Mouse (Mus musculus) mouse trophoblast stem cell (cell line): ENCODE measurements around the gene Il4i1.

Source experiments
- in situ Hi-C, 2 experiments: fragments of 300-500 bp; cut with MseI, MboI; formaldehyde crosslinking; loops; 2 replicates in 1 of 2; 3 replicates in 1 of 2; pipeline ENCODE4 v1.15.1; 2025

The Il4i1 gene

DNA sequence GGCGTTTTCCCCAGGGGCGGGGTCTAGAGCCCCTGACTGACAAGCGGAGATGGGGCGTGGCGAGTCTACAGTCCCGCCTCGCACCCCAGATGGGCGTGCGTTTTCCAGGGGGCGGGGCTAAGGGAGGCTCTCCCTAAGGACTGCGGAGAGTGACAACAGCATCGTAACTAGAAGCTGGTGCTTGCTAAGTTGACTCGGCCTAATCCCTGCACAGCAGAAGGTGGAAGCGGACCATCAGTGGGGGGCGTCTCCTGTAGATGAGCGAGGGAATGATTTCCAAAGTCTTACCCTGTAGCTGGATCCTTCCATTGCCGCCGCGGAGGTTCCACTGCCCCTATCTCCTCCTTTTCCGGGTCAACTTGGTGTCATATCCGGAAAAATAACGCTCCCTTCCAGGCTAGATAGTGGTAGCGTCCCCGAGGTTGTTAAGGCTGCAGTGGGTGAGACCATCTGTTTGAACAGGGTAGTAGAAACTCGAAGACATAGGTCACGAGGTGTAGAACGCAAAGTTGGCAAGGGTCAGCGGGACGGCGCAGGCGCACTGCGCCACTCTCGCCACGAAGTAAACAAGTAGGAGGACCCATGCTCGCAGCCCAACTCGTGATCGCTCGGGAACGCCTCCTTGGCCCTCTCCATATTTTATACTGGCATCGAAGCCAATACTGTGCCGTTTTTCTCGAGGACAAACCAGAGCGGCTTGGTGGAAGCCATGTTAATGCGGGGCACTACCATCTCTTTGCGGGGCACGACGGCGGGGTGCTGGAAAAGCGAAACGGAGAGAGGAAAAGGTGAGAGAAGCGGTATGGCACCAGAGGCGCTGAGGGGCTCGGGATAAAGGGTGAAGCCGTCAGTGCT is 32.6 kb downstream of the Il4i1 start, which contains the start of the genes Akt1s1 and Tbc1d17:
Gene Akt1s1 (plus strand): TSS at position 431 of the 855 bp plus-strand sequence.
Gene Tbc1d17 (minus strand): TSS at position 519 of the 855 bp plus-strand sequence.
- in situ Hi-C loops: no loop called here

DNA sequence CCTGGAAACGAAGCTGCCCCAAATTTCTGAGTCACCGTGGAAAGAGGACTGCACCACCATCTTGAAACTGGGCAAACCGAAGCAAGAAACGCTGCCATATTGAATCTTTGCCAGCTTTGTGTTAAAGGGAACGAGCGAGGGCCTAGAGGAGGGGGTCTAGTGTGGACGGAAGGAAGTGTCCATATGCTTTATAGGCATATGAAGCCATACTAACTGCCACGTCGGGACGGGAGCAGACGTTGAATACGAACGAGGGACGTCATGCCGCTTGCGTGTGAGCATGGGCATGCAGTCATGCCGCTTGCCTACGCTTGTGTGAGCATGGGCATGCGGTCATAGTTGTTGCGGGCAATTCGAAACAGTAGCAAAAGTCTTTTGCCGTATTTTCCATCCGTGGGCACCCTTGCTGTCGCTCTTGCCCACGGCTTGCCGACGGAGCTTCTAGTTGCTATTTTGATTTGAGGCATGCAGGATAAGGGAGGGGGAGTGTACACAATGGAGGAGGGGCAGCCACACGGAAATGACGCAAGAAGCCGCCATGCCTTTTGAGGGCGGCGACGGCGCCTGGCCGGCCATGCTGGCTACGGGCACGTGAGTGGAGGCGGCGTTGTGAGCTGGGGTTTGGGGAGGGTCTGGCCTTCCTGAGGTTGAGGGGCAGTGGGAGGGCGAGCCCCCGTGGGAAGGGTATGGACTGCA is 33.4 kb downstream of the Il4i1 start:
- in situ Hi-C loops: no loop called here

DNA sequence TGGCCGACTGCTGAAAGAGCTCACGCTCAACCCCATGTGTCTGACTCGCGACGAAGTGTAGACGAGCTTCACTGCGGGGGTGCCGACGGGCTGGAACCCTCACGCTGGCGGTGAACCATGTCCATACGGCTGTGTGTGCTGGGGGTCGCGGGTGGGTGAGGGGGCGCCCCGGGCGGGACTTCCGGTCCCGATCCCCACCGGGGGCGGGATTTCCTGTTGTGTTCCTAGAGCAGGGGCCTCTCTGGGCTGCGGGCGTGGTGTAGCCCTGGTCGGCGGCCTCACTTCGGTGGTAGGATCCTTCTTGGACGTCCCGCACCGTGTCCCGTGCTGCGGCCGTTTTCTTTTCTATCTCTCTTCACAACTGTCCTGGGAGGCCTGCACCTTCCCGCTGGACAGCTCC is 34.0 kb downstream of the Il4i1 start:
- in situ Hi-C loops: no loop called here

DNA sequence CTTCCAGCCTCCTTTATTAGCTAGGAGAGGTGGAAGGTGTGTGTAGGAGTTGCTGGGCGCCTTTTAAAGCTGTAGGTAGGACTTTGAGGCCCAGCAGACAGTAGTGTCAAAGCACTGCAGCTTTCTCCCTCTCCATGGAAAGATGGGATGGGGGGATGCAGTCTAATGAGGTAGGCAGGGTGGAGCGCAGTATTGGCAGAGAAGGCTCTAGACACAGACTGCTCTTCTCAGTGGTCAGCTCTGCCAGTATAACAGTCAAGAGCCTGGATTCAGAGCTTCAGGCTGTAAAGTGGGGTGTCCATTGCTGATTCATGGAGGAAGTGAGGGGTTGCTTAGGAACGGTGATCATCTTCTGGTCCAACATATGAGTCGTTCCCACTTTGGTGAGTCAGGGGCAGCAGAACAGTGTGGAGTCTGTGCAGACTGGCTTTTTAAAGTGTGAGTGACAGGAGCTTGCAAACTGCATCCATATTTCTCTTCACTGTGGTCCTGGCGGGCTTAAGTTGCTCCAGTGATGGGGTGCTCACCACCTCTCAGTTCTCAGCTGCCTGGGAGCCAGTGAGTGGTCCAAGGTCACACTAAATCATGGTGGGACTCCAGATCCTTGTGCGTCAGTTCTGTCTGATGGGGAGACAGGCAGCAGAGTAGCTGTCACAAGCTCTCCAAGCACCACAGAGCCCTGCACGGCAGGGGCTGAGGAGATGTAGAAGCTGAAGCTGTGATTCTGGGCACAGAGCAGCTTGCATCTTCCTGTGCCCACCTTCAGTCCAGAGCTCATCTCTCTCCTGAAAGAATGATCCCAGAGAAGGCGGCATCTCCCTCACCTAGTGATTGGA is 34.8 kb downstream of the Il4i1 start:
- in situ Hi-C loops: no loop called here

DNA sequence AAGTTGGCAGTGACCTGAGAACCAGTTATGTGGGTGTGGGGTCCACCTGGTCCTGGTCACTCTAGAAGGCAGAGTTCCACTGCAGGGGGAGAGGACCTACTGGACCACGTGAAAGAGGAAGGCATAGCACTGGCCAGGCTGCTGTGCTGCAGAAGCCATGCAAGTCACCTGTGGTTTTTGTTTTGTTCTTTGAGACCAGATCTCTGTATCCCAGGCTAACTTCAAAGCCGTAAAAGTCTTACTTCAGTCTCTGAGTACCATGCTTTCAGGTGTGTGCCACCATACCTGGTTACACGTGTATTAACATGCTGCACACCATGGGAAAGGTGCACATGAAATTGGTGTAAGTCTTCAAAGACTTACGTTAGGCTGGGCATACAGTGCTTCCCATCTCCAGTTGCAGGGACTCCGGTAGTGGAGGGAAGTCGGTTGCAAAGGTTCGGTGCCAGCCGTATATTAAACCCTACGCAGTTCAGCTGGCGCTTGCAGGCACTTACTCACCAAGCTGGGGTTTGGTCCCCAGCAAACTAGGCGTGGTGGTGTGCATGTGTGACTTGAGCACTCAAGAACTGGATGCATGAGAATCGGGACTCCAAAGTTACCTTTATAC is 35.5 kb downstream of the Il4i1 start:
- in situ Hi-C loops: no loop called here

DNA sequence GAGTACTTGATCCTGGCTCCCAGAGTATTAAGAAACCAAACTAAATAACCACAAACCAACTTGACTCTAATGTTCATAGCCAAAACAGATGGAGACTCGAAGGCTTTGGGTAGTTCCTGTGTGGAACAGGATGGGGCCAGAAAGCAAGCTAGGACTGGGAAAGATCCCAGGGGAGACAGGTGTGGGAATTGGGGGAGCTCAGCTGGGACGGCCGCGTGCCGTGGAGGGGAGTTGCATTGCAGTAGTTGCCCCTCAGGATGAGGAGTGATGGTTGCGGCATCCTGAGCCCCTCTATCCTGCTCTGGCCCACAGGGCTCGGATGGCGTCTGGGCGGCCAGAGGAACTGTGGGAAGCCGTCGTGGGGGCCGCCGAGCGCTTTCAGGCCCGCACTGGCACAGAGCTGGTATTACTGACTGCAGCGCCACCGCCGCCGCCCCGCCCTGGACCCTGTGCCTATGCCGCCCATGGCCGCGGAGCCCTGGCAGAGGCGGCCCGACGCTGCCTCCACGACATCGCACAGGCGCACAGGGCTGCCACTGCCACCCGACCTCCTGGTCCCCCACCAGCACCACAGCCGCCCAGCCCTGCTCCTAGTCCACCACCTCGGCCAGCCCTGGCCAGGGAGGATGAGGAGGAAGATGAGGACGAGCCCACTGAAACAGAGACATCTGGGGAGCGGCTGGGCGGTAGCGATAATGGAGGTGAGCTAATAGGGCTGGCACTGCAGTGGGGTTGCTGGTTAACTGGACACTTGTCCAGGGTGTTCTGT is 36.3 kb downstream of the Il4i1 start:
- in situ Hi-C loops: no loop called here

DNA sequence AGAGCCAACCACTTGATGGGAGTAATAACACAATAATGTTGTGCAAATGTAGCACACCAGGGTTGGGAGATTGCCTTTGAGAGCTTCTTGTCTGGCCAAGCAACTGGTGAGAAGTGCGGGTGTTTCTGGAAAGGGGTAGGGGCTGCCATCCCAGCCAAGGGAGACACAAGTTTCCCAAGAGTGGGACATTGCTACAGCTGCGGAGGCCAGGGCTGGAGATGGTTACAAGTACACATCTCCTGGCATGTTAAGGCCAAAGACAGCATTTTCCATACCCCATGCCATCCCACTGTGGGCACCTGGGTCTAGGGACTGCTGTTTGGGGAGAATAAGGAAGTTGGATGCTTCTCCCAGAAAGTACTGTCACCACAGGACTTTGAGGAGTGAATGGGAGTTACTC is 36.9 kb downstream of the Il4i1 start:
- in situ Hi-C loops: no loop called here

DNA sequence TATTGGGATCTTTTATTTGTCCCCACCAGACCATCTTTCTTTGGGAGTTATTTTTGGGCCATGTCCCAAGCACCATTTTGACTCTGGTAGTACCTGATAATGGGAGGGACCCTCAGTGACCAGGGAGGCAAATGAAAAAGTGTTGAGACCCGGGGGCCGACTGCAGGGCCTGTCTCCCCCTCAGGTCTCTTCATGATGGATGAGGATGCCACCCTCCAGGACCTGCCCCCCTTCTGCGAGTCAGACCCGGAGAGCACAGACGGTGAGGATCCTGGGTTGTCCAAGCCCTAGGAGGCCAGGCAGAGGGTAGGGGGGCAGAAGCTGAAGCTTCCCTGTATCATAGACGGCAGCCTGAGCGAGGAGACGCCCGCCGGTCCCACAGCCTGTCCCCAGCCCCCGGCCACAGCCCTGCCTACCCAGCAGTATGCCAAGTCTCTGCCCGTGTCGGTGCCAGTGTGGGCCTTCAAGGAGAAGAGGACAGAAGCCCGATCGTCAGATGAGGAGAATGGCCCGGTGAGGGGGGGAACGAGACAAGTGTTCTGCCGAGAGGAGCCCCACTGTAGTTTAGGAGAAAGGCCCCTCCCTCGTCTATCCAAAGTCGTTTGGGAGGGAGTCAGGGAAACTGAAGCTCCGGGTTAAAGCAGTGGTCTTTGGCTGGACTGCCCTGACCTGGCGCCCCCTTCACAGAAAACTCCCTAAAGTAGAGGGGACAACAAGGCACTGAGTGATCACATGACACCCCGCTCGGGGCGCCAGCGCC is 37.6 kb downstream of the Il4i1 start:
- in situ Hi-C loops: no loop called here

DNA sequence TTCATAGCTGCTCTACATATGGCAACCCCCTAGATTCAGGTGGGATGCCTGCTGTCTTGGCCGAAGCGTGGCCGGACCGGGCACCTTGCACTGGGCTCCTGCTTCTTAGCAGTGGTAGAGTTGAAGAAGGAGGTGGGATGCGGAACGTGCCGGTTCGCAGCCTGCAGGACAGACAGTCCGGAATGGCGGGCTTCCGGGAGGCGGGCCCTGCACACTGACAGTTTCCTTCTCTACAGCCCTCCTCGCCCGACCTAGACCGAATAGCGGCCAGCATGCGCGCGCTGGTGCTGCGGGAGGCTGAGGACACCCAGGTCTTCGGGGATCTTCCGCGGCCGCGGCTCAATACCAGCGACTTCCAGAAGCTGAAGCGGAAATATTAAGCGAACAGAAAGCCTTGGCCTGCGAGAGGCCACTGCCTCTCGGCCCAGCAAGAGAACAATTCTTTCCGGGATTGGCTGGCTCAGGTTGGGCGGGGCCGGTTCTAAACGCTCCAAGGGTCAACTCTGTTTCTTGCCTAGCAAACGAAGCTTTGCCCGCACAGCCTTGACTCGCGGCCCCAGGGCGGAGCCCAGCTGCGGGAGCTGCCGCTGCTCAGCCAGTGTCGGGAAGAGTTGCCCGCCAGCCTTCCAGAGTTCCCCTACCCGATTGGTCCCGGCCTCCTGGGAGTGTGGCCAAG is 38.3 kb downstream of the Il4i1 start:
- in situ Hi-C loops: no loop called here

DNA sequence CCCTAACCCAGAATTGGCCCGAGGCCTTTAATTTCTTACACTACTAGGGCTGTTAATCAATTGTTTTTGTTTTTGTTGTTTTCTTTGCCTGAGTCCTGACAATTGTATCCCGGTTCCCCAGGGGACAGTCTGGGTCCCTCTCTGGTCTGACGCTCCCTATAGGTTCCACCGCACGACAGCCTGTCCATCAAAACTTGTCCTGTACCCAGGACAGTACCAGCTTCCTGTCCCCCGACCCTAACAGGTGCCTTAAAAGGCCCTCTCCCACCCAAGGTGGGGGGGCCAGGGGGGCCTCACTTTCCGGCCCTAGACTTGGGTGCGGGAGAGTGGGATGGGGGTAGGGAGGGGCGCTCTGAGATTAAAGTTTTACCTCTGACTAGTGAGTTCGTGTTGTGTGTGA is 38.8 kb downstream of the Il4i1 start:
- in situ Hi-C loops: no loop called here

DNA sequence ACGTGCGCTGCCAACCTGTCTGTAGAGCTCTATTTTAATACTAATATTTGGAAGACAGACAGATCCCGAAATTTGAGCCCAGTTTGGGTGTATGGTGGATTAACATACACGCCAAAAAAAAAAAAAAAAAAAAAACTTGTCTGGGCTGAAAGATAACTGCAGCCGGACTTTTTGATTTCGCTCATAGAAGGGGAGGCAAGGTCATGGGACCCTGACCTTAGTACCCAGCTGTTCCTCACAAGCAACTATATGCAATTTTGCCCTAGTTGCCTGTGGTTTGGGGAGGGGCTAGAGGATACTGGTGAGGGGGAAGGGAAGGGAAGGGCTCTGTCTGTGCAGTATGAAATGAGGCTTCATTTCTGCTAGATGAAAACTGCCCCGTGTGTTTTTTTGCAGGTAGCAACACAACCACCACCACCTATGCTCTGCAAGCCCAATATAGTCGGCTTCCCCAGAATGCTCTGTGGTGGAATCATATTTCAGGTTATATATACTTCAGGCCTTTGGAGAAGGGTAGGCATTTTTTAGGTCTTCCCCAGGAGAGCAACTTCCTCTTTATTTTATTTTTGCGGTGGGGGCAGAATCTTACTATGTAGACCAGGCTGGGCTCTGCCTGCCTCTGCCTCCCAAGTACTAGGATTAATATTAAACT is 40.2 kb downstream of the Il4i1 start:
- in situ Hi-C loops: no loop called here

DNA sequence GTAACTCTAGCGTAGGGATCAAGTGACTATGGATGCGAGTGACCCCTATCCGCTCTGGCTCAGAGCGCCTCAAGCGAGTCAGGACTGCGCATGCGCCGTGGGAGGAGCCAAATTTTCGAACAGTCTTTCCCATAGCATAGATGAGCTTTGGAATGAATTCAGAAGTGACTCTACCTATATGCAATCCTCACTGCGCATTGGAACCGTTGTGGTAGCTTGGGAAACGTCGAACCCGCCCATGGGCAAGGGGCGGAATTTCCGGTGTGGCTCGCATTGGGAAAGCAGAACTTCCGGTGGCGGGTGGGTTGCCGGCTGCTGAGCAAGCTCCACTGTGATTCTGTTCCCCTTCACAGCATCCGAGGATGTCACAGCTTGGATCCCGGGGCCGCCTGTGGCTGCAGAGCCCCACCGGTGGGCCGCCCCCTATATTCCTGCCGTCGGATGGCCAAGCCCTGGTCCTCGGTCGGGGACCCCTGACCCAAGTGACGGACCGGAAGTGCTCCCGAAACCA is 40.9 kb downstream of the Il4i1 start, which contains the start of gene Pnkp:
Gene Pnkp (plus strand): TSS at position 98 of the 511 bp plus-strand sequence.
- in situ Hi-C loops: no loop called here

DNA sequence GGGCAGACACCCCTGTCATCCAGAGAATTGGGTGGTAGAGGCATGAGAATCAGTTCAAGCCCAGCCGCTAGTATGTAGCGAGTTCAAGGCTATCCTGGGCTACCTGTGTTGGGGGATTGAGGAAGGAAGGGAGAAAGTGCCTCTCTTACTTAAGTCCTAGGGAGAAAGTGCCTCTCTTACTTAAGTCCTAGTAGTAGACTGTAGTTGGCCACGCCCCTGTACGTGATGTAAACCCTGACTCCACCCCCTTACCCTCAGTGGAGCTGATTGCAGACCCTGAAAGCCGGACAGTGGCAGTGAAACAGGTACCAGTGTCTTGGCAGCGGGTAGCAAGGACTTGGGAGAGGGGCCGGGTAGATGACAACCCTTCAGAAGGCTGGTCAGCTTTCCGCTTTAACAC is 41.7 kb downstream of the Il4i1 start:
- in situ Hi-C loops: no loop called here

DNA sequence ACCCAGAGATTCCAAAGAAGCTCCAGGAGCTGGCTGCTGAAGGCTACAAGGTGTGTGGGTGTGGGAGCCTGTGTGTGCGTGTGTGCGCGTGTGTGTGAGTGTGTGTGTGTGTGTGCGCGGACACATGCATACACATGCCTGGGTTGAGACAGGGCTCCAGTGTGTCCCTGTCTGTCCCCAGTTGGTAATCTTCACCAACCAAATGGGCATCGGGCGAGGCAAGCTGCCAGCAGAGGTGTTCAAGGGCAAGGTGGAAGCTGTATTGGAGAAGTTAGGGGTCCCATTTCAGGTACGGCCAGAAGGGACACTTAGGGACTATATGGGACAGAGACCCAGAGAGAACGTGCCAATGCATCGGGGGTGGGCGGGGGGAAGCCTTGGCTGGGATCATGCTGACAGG is 43.7 kb downstream of the Il4i1 start:
- in situ Hi-C loops: no loop called here

DNA sequence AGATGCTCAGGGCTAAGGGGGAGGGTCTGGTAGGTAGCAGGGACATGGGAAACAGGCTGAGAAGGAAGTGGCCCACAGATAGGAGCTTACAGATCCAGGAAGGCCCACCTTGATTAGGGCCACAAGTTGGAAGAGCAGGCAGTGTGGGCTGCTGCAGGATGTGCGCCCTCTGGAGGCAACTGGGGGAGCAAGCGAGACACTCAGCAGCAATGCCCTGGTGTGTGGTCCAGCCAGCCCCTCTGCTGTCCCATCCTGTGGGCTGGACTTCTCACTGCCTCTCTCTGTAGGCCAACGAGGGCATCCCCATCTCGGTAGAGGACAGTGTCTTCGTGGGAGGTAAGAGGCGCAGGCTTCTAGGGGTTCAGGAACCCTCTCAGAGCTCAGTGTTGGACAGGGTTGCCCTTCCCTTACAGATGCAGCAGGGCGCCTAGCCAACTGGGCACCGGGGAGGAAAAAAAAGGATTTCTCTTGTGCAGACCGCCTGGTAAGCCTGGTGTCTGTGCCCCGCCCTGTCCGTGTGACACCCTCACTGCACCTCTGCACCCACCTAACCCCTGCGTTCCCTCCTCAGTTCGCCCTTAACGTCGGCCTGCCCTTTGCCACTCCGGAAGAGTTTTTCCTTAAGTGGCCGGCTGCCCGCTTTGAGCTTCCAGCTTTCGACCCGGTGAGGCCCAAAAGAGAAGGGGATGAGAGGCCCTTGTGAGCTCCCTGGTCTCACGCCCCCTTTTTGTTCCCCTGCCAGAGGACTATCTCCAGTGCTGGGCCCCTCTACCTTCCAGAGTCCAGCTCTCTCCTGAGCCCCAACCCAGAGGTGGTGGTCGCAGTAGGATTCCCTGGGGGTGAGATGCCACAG is 44.6 kb downstream of the Il4i1 start:
- in situ Hi-C loops: no loop called here

DNA sequence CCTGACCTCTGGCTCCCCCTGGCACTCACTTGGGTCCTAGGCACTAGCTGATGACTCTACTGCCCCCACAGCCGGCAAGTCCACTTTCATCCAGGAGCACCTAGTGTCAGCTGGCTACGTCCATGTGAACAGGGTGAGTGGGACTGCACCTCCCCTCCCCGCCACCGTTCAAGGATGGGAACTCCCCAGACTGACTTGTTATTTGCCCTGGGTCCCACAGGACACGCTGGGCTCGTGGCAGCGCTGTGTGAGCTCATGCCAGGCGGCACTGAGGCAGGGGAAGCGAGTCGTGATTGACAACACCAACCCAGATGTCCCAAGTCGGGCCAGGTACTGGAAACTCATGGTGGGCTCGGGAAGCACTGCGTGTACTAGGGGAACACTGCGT is 45.2 kb downstream of the Il4i1 start:
- in situ Hi-C loops: no loop called here

DNA sequence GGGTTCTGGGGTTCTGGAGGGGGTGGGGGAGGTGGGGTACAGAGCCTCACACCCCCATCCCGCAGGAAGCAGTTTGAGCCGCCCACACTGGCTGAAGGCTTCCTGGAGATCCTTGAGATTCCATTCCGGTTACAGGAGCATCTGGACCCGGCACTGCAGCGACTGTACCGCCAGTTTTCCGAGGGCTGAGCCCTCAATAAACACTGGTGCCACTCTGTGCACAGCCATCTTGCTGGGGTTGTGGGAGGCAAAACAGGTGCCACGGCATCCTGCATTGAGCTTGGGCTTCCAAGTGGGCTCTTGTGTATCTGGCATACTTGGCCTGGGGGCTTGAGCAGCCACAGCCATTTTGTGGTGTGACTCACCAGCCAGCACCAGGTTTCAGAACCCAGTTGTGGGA is 46.2 kb downstream of the Il4i1 start:
- in situ Hi-C loops: no loop called here

DNA sequence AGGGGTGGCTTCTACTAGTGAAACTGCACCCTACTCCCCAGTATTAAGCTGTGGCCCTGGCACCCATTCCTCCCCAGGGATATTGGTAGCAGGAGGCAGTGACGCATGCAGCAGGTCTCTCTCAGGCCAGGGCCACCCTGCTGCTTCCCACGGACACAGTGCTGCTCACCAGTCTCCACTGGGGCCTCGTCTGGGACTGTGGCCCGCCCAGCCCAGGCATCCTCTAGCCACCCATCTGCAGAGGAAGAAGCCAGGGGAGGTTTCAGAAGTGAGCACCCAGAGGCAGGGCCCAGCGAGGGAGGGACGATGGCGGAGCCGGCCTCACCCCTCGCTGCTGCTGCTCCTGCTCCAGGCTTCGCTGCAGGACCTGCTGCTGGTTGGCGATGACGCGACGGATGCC is 47.0 kb downstream of the Il4i1 start:
- in situ Hi-C loops: no loop called here
